10 mouse cellular contexts compared by ENCODE assay signal in genomic region chr10:81400371-81401204, GRCm38 (mm10). TPM values are rescaled to one million over a fixed set of nuclear protein-coding genes. Genes with fewer than 3 reads are reported as not detected.
DNase-seq lines count a peak whose midpoint lies in the region; ATAC-seq and TF ChIP-seq lines count a peak whose summit lies in the region.
"Had no signal": no experiment of that assay in that cellular context is flagged by ENCODE, and none has a peak within 500 bp of the region (broad histone marks: within the 10 kb centered on the region; RNA-seq: fewer than 3 reads in every experiment).

No protein-coding gene starts in this region.

- no peak for ATAC-seq in embryonic facial prominence, embryonic 15.5 days (ENCODE audit: insufficient number of reproducible peaks, low FRiP score, low TSS enrichment, low read depth)
- ATAC-seq in limb, embryonic 12.5 days (ENCODE audit: insufficient number of reproducible peaks, insufficient read depth, low FRiP score, low TSS enrichment, low read depth), result no peak
- no peak for ATAC-seq in granulocyte monocyte progenitor cell, adult 5-6 weeks (replicated peaks; ENCODE audit: poor library complexity, severe bottlenecking)

- no peak for TF ChIP-seq CTCF in gastrocnemius, adult 2 months (IDR thresholded peaks at IDR 0.05)

- H3K27ac ChIP-seq in gastrocnemius, adult 2 months, result peak overlapping the region; percentile 97
- peak overlapping the region; percentile 22; the same call in 1 of the 2 replicates for H3K27ac ChIP-seq in ES-E14 (ENCODE audit: insufficient read depth, low read depth, low read length, poor library complexity, severe bottlenecking)
- peak overlapping the region; percentile 90; the same call in 1 of the 2 replicates for H3K27ac ChIP-seq in embryonic facial prominence, embryonic 15.5 days (replicated peaks)
- peak overlapping the region; percentile 94 for H3K27ac ChIP-seq in limb, embryonic 12.5 days

- H3K4me1 ChIP-seq in ES-E14 (ENCODE audit: control insufficient read depth in 2 of 2, insufficient read depth in 2 of 2, low read length in 2 of 2, poor library complexity in 1 of 2), result peaks cover 8 to 56% of the 10 kb centered on the region in 2 experiments; a peak in 3 of 4 replicates
- peaks cover 56% of the 10 kb centered on the region for H3K4me1 ChIP-seq in embryonic facial prominence, embryonic 15.5 days
- H3K4me1 ChIP-seq in limb, embryonic 12.5 days (replicated peaks), result peaks cover 64% of the 10 kb centered on the region

- H3K9me3 ChIP-seq in ES-E14 (ENCODE audit: control insufficient read depth, insufficient read depth, low read depth, low read length), result no peaks in the 10 kb centered on the region
- H3K9me3 ChIP-seq in embryonic facial prominence, embryonic 15.5 days (replicated peaks), result no peaks in the 10 kb centered on the region
- no peaks in the 10 kb centered on the region for H3K9me3 ChIP-seq in limb, embryonic 12.5 days
- H3K9me3 ChIP-seq: liver, embryonic 15.5 days had no signal

- WGBS in embryonic facial prominence, embryonic 15.5 days, result 62% methylated on average over 22 of the region's 22 CpGs
- WGBS in limb, embryonic 12.5 days, result 50% methylated on average over 22 of the region's 22 CpGs

- DNase-seq in gastrocnemius, adult 2 months, result no peak
- DNase-seq in gastrocnemius, postnatal 25 days, result no peak
- DNase-seq in ES-E14 (ENCODE audit: low read depth, low spot score), result no peak
- DNase-seq in layer of hippocampus, adult 9-10 months (ENCODE audit: low spot score), result no peak
- DNase-seq in kidney, postnatal 14 days, result no peak
- DNase-seq: gastrocnemius, postnatal 14 days had no signal

- H3K4me2 ChIP-seq in embryonic facial prominence, embryonic 15.5 days (replicated peaks), result no peak overlapping the region
- H3K4me2 ChIP-seq in limb, embryonic 12.5 days, result peak overlapping the region; percentile 32

- in situ Hi-C loops in ES-E14 (cut with MboI; ENCODE audit: low sequenced_read_pairs in 2 of 2, unreplicated experiment in 2 of 2), result no loop called here

- H3K27me3 ChIP-seq in embryonic facial prominence, embryonic 15.5 days, result no peaks in the 10 kb centered on the region
- H3K27me3 ChIP-seq in limb, embryonic 12.5 days, result peaks cover 29% of the 10 kb centered on the region

- intact Hi-C loops in gastrocnemius, adult 2 months (cut with DNase I), result no loop called here

- no peak overlapping the region for H3K4me3 ChIP-seq in gastrocnemius, adult 2 months
- H3K4me3 ChIP-seq in ES-E14 (ENCODE audit: insufficient read depth in 1 of 2, low read depth in 1 of 2, low read length in 2 of 2, poor library complexity in 1 of 2, severe bottlenecking in 1 of 2), result peak overlapping the region; percentile 47 to 51; a peak in 3 of 4 replicates
- H3K4me3 ChIP-seq in embryonic facial prominence, embryonic 15.5 days (replicated peaks), result no peak overlapping the region
- no peak overlapping the region for H3K4me3 ChIP-seq in limb, embryonic 12.5 days (replicated peaks)
- H3K4me3 ChIP-seq: liver, embryonic 15.5 days had no signal

- H3K9ac ChIP-seq in ES-E14 (ENCODE audit: insufficient read depth, low read depth, low read length, poor library complexity, severe bottlenecking), result peak overlapping the region; percentile 70
- H3K9ac ChIP-seq in embryonic facial prominence, embryonic 15.5 days, result no peak overlapping the region
- H3K9ac ChIP-seq in limb, embryonic 12.5 days (replicated peaks), result no peak overlapping the region
- H3K9ac ChIP-seq: liver, embryonic 15.5 days had no signal

- peaks cover 10% of the 10 kb centered on the region; the same call in 1 of the 2 replicates for H3K36me3 ChIP-seq in ES-E14 (ENCODE audit: control insufficient read depth, insufficient read depth, low read length, poor library complexity, severe bottlenecking)
- H3K36me3 ChIP-seq in embryonic facial prominence, embryonic 15.5 days, result peaks cover 62% of the 10 kb centered on the region
- peaks cover 50% of the 10 kb centered on the region for H3K36me3 ChIP-seq in limb, embryonic 12.5 days

TF ChIP-seq in ES-E14, 5 proteins besides CTCF, POLR2A, EP300 and RAD21:
- no peak for TF ChIP-seq HCFC1 (IDR thresholded peaks at IDR 0.05; ENCODE audit: borderline replicate concordance, insufficient read depth, low read length)
- TF ChIP-seq ZNF384 (IDR thresholded peaks at IDR 0.05; ENCODE audit: low read depth, low read length), result no peak
- TF ChIP-seq MAFK (IDR thresholded peaks at IDR 0.05; ENCODE audit: insufficient read depth, low read depth, low read length), result no peak
- no peak for TF ChIP-seq CHD2 (IDR thresholded peaks at IDR 0.05; ENCODE audit: low read depth, low read length)
- no peak for TF ChIP-seq ZC3H11A (IDR thresholded peaks at IDR 0.05; ENCODE audit: borderline replicate concordance, low read depth, low read length)

RNA-seq across cellular contexts. Expression of gene Smim24, which starts 7.7 kb away (rescaled TPM):
- total RNA-seq in gastrocnemius, adult 2 months (2021), result not detected
- total RNA-seq in gastrocnemius, postnatal 25 days (2021), result under 1 TPM in 1 of 2 experiments, not detected in 1; 0.67 TPM
- total RNA-seq in ES-E14 (2012; rRNA removed), result 1.7 TPM in 2 replicates
- 5.0 and 8.3 TPM in 2 replicates for polyA plus RNA-seq in embryonic facial prominence, embryonic 15.5 days (2015; fragmentation: Nextera tagmentation; extraction: Ambion mirVana)
- 2.9 and 3.0 TPM in 2 replicates for polyA plus RNA-seq in limb, embryonic 12.5 days (2016; fragmentation: Nextera tagmentation; extraction: Ambion mirVana)
- 37.5 and 43.6 TPM in 2 replicates for total RNA-seq in granulocyte monocyte progenitor cell, adult 5-6 weeks (2014; fragmentation: Nextera tagmentation)
- total RNA-seq in granulocyte monocyte progenitor cell, adult 5-6 weeks (2017), result 11.5 and 13.3 TPM in 2 replicates

RNA-seq across cellular contexts. Expression of gene Gm48552, which starts 11.8 kb away (rescaled TPM):
- 1 to 10 TPM in 1 of 2 experiments, under 1 TPM in 1; 0.84 to 1.0 TPM for total RNA-seq in gastrocnemius, adult 2 months (2021)
- total RNA-seq in gastrocnemius, postnatal 25 days (2021), result under 1 TPM in 1 of 2 experiments, not detected in 1; 0.59 TPM
- total RNA-seq in ES-E14 (2012; rRNA removed), result 2.5 and 2.7 TPM in 2 replicates
- 1.6 and 2.9 TPM in 2 replicates for polyA plus RNA-seq in embryonic facial prominence, embryonic 15.5 days (2015; fragmentation: Nextera tagmentation; extraction: Ambion mirVana)
- 1.1 and 3.1 TPM in 2 replicates for polyA plus RNA-seq in limb, embryonic 12.5 days (2016; fragmentation: Nextera tagmentation; extraction: Ambion mirVana)
- total RNA-seq in granulocyte monocyte progenitor cell, adult 5-6 weeks (2014; fragmentation: Nextera tagmentation), result 2.2 TPM in 1 of 2 replicates, not detected in the other
- total RNA-seq in granulocyte monocyte progenitor cell, adult 5-6 weeks (2017), result not detected in 2 replicates
- polyA plus RNA-seq: liver, embryonic 15.5 days had no signal

RNA-seq across cellular contexts. Expression of gene Gm48551, which starts 16.3 kb away (rescaled TPM):
- total RNA-seq in gastrocnemius, adult 2 months (2021), result 1 to 10 TPM in 1 of 2 experiments, under 1 TPM in 1; 0.87 to 2.8 TPM
- 1 to 10 TPM in 1 of 2 experiments, under 1 TPM in 1; 0.78 to 1.0 TPM for total RNA-seq in gastrocnemius, postnatal 25 days (2021)
- total RNA-seq in ES-E14 (2012; rRNA removed), result 1.1 and 1.8 TPM in 2 replicates
- 3.1 and 3.2 TPM in 2 replicates for polyA plus RNA-seq in embryonic facial prominence, embryonic 15.5 days (2015; fragmentation: Nextera tagmentation; extraction: Ambion mirVana)
- 3.3 and 3.8 TPM in 2 replicates for polyA plus RNA-seq in limb, embryonic 12.5 days (2016; fragmentation: Nextera tagmentation; extraction: Ambion mirVana)
- 4.0 TPM in 1 of 2 replicates, not detected in the other for total RNA-seq in granulocyte monocyte progenitor cell, adult 5-6 weeks (2014; fragmentation: Nextera tagmentation)
- 0.30 TPM in 1 of 2 replicates, not detected in the other for total RNA-seq in granulocyte monocyte progenitor cell, adult 5-6 weeks (2017)

RNA-seq across cellular contexts. Expression of gene Dohh, which starts 16.4 kb away (rescaled TPM):
- 10 to 100 TPM; 38.1 to 39.8 TPM for total RNA-seq in gastrocnemius, adult 2 months (2021)
- 10 to 100 TPM; 41.1 to 41.2 TPM for total RNA-seq in gastrocnemius, postnatal 25 days (2021)
- total RNA-seq in ES-E14 (2012; rRNA removed), result 168 and 183 TPM in 2 replicates
- polyA plus RNA-seq in embryonic facial prominence, embryonic 15.5 days (2015; fragmentation: Nextera tagmentation; extraction: Ambion mirVana), result 83.1 and 85.2 TPM in 2 replicates
- 71.9 and 74.6 TPM in 2 replicates for polyA plus RNA-seq in limb, embryonic 12.5 days (2016; fragmentation: Nextera tagmentation; extraction: Ambion mirVana)
- total RNA-seq in granulocyte monocyte progenitor cell, adult 5-6 weeks (2014; fragmentation: Nextera tagmentation), result 12.2 and 34.9 TPM in 2 replicates
- 41.8 and 46.2 TPM in 2 replicates for total RNA-seq in granulocyte monocyte progenitor cell, adult 5-6 weeks (2017)

RNA-seq across cellular contexts. Expression of gene Fzr1, which starts 22.3 kb away (rescaled TPM):
- total RNA-seq in gastrocnemius, adult 2 months (2021), result 10 to 100 TPM; 14.0 to 18.8 TPM
- 10 to 100 TPM; 13.5 to 14.0 TPM for total RNA-seq in gastrocnemius, postnatal 25 days (2021)
- total RNA-seq in ES-E14 (2012; rRNA removed), result 63.0 and 94.5 TPM in 2 replicates
- 98.8 and 102 TPM in 2 replicates for polyA plus RNA-seq in embryonic facial prominence, embryonic 15.5 days (2015; fragmentation: Nextera tagmentation; extraction: Ambion mirVana)
- polyA plus RNA-seq in limb, embryonic 12.5 days (2016; fragmentation: Nextera tagmentation; extraction: Ambion mirVana), result 136 and 137 TPM in 2 replicates
- total RNA-seq in granulocyte monocyte progenitor cell, adult 5-6 weeks (2014; fragmentation: Nextera tagmentation), result 14.8 and 17.0 TPM in 2 replicates
- total RNA-seq in granulocyte monocyte progenitor cell, adult 5-6 weeks (2017), result 13.5 and 15.3 TPM in 2 replicates

Comparison
In these comparisons a context has a peak if more than half of its experiments do, and no peak if none do; other contexts are left out.
1. H3K27ac ChIP-seq: peak in every context shown above with its lines; median percentile 97 in gastrocnemius, adult 2 months; 94 in limb, embryonic 12.5 days; 90 in embryonic facial prominence, embryonic 15.5 days; 22 in ES-E14.
2. H3K4me3 ChIP-seq: peak in ES-E14 (2 of 2); none in gastrocnemius, adult 2 months (single experiment), embryonic facial prominence, embryonic 15.5 days (single experiment) and limb, embryonic 12.5 days (single experiment).